Mouse (Mus musculus) ES-E14 (cell line): ENCODE results near the gene Acot7. TPM values are rescaled to one million over a fixed set of nuclear protein-coding genes. Genes with fewer than 3 reads are reported as not detected.

Experiments
- DNase-seq: peaks from one replicate; pipeline ENCODE4 v3.0.0-alpha.2; 2013; ENCODE audit warnings: low read depth, low spot score
- H3K27ac ChIP-seq: 2 replicates; pipeline ENCODE4 v1.5.1; 2012; ENCODE audit warnings: low read depth, mild to moderate bottlenecking, low read length, moderate library complexity, mixed read lengths; ENCODE audit not compliant: poor library complexity, insufficient read depth, severe bottlenecking
- H3K36me3 ChIP-seq: 2 replicates; pipeline ENCODE4 v1.6.1; 2012; ENCODE audit warnings: mild to moderate bottlenecking, low read length, moderate library complexity, mixed read lengths; ENCODE audit not compliant: control insufficient read depth, poor library complexity, insufficient read depth, severe bottlenecking
- H3K4me1 ChIP-seq, 2 experiments: fragments of 150-350 bp in 1 of 2; sonication (generic) in 1 of 2; 2 replicates each; pipeline ENCODE4 v1.6.1; 2012; ENCODE audit warnings: low read length in 2 of 2, mild to moderate bottlenecking in 1 of 2, mixed read lengths in 1 of 2; ENCODE audit not compliant: control insufficient read depth in 2 of 2, insufficient read depth in 2 of 2, poor library complexity in 1 of 2
- H3K4me3 ChIP-seq, 2 experiments: fragments of 150-350 bp in 1 of 2; sonication (generic) in 1 of 2; 2 replicates each; pipeline ENCODE4 v1.5.1; 2012; ENCODE audit warnings: low read length in 2 of 2, low read depth in 1 of 2, mild to moderate bottlenecking in 1 of 2, mixed read lengths in 1 of 2; ENCODE audit not compliant: insufficient read depth in 1 of 2, poor library complexity in 1 of 2, severe bottlenecking in 1 of 2
- H3K9ac ChIP-seq: 2 replicates; pipeline ENCODE4 v1.6.1; 2012; ENCODE audit warnings: low read depth, mild to moderate bottlenecking, low read length, mixed read lengths; ENCODE audit not compliant: poor library complexity, insufficient read depth, severe bottlenecking
- H3K9me3 ChIP-seq: fragments of 150-350 bp; sonication (generic); 2 replicates; pipeline ENCODE4 v1.6.1; 2012; ENCODE audit warnings: low read depth, mild to moderate bottlenecking, low read length; ENCODE audit not compliant: control insufficient read depth, insufficient read depth
- CHD2 ChIP-seq: IDR thresholded peaks from 2 replicates; pipeline ENCODE4 v1.6.1; 2014; ENCODE audit warnings: mild to moderate bottlenecking, low read depth, low read length, inconsistent platforms
- HCFC1 ChIP-seq: IDR thresholded peaks from 2 replicates; pipeline ENCODE4 v1.6.1; 2012; ENCODE audit warnings: low read length, inconsistent platforms, borderline replicate concordance; ENCODE audit not compliant: insufficient read depth
- MAFK ChIP-seq: IDR thresholded peaks from 2 replicates; pipeline ENCODE4 v1.6.1; 2014; ENCODE audit warnings: mild to moderate bottlenecking, low read depth, low read length, inconsistent platforms; ENCODE audit not compliant: insufficient read depth
- ZC3H11A ChIP-seq: IDR thresholded peaks from 2 replicates; pipeline ENCODE4 v1.6.1; 2012; ENCODE audit warnings: low read depth, mild to moderate bottlenecking, inconsistent platforms, low read length, borderline replicate concordance
- ZNF384 ChIP-seq: IDR thresholded peaks from 2 replicates; pipeline ENCODE4 v1.6.1; 2012; ENCODE audit warnings: low read depth, low read length, inconsistent platforms
- in situ Hi-C, 2 experiments: fragments of 600-800 bp; cut with MboI; formaldehyde crosslinking; loops; one replicate each; pipeline ENCODE4 v1.15.1; 2025; ENCODE audit warnings: low sequenced_read_pairs in 2 of 2, inconsistent platforms in 1 of 2; ENCODE audit not compliant: unreplicated experiment in 2 of 2
- total RNA-seq: library from RNA; depleted of rRNA; stranded (reverse); fragments of 300-350 nt; gene quantifications from 2 replicates; pipeline ENCODE4 v1.2.3, GENCODE M21; 2012

Acot7 gene
- total RNA-seq, 1 experiment = 51.9 TPM

- Histone ChIP-seq H3K9me3 (no peaks in the 10 kb centered on the region), H3K9ac (no peak overlapping the region), H3K36me3 (no peaks in the 10 kb centered on the region), H3K27ac (no peak overlapping the region), H3K4me1 (peaks cover 0 to 1% of the 10 kb centered on the region in 2 experiments; a peak in 1 of 4 replicates), H3K4me3 (no peak overlapping the region)
- in situ Hi-C loops = no loop called here
- TF ChIP-seq MAFK = no peak
- no peak for TF ChIP-seq HCFC1
- TF ChIP-seq ZNF384 = no peak
- TF ChIP-seq ZC3H11A = no peak
- TF ChIP-seq CHD2 = no peak
- DNase-seq = no peak
Measured at GRCm38 (mm10) chr4:152146033-152146827, 31.7 kb upstream of the Acot7 start.

DNA sequence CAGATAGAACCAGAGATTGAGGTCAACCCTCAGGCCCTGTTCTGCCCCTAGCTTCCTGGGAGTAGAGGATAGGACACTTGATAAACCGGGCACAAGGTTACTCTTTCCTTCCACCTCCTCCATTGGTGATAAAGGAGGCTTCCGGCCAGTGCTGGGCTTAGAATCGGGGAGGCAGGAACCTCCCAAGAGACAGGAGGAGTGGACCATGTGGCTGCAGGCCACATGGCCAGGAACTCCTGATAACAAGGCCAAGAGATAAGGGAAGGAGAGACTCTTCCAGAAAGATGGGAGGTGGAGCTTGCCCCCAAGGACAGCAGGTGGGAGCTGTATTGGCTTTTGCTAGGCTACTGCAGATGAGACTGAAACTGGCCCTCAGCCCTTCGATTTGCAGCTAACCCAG is 27.4 kb upstream of the Acot7 start:
- no peak for DNase-seq
- no peak overlapping the region for H3K4me3 ChIP-seq
- in situ Hi-C loops = no loop called here
- H3K36me3 ChIP-seq = no peaks in the 10 kb centered on the region
- no peaks in the 10 kb centered on the region for H3K9me3 ChIP-seq
- no peak overlapping the region for H3K27ac ChIP-seq
- H3K9ac ChIP-seq = no peak overlapping the region
- TF ChIP-seq MAFK = no peak
- TF ChIP-seq ZNF384 = no peak
- no peak for TF ChIP-seq HCFC1
- no peak for TF ChIP-seq CHD2
- TF ChIP-seq ZC3H11A = no peak
- peaks cover 0 to 2% of the 10 kb centered on the region in 2 experiments; a peak in 1 of 4 replicates for H3K4me1 ChIP-seq

- in situ Hi-C loops = no loop called here
- no peak for DNase-seq
- peaks cover 0 to 2% of the 10 kb centered on the region in 2 experiments; a peak in 1 of 4 replicates for H3K4me1 ChIP-seq
- peak overlapping the region; percentile 42 for H3K9ac ChIP-seq
- no peak overlapping the region for H3K27ac ChIP-seq
- TF ChIP-seq CHD2 (no peak), ZNF384 (no peak), ZC3H11A (no peak), MAFK (no peak), HCFC1 (no peak)
- no peaks in the 10 kb centered on the region for H3K36me3 ChIP-seq
- peak overlapping the region; percentile 74 to 79 for H3K4me3 ChIP-seq
- no peaks in the 10 kb centered on the region for H3K9me3 ChIP-seq
Measured at GRCm38 (mm10) chr4:152151451-152151965, 26.4 kb upstream of the Acot7 start.

DNA sequence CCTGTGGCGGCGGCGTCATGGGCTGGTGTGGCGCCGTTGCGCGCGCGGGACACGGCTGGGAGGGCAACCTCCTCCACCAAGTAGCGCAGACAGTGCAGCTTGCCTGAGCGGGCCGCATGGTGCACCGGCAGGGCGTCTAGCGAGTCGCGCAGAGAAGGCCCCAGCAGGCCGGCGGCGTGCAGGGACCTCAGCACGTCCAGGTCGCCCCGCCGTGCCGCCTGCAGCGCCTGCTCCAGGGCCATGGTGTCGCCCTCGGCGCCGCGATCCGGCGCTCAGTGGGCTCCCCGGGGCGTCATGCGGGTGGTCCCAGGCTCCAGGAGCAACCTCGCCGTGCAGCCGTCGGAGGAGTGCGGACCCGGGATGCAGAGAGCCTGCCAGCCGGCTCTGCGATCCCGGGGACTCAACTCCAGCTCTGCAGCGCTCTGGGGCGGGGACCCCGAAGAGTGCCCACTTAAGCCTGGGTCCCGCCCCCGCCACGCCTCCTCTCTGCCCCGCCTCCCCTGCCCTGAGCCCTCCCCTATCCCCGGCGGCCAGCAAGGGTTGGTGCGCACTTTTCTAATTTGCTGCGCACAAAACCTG is 25.9 kb upstream of the Acot7 start, which contains the start of gene Espn:
Gene Espn (minus strand): TSS at position 406 of the 579 bp plus-strand sequence.
- H3K27ac ChIP-seq = no peak within 1 kb of the TSS
- in situ Hi-C loops = no loop called here

More for the DNA sequence above, 25.9 kb upstream of the Acot7 start, which contains the start of gene Espn:
- TF ChIP-seq CHD2 (no peak), MAFK (no peak), HCFC1 (no peak), ZC3H11A (no peak), ZNF384 (no peak)
- Histone ChIP-seq H3K4me1 (peaks cover 0 to 2% of the 10 kb centered on the region in 2 experiments; a peak in 1 of 4 replicates), H3K4me3 (peak within 1 kb of the TSS; percentile 74 to 79), H3K9me3 (no peaks in the 10 kb centered on the region), H3K9ac (peak within 1 kb of the TSS; percentile 42), H3K36me3 (no peaks in the 10 kb centered on the region)
- DNase-seq = no peak
